Mouse (Mus musculus): ENCODE results near the gene P3h3.

DNA sequence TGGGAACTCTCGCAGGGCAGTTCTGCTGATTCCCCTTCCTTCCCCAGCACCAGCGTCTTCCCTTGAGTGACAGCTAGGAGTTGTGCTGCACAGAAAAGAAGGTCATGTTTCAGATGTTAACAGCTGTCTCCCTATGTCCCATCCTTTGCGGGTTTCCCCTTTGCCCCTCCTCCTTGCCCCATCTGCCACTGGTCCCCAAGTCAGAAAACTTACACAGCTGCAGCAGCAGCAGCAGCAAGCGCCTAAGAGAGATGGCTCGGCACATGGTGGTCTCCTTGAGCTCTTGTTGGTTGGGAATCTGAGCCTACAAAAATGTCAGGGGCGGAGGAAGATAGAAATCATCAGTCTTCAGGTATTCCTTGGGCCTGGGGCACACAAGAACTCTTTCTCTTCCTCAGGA lies 21.8 kb upstream of the P3h3 start:
- TF ChIP-seq TAL1 (IDR thresholded peaks at IDR 0.05; ENCODE audit: low read length) (no peak), GATA1 (IDR thresholded peaks at IDR 0.05; ENCODE audit: low read length) (no peak)
